Mouse (Mus musculus) lung, embryonic 16.5 days (tissue): Measurements from ENCODE around the gene Aifm2. TPM values are rescaled to one million over a fixed set of nuclear protein-coding genes. Genes with fewer than 3 reads are reported as not detected.

Experiments
- ATAC-seq: fragments of 200-750 bp; cut with Nextera tagmentation; 2 replicates; pipeline ENCODE4 v1.8.0; 2017; ENCODE audit warnings: low read depth, mild to moderate bottlenecking, moderate library complexity
- H3K27ac ChIP-seq: fragments of 300-500 bp; sonication (generic); 2 replicates; pipeline ENCODE4 v1.5.1; 2014; ENCODE audit warnings: mild to moderate bottlenecking, control low read depth, low read length
- H3K27me3 ChIP-seq: fragments of 300-500 bp; sonication (generic); 2 replicates; pipeline ENCODE4 v1.6.1; 2014; ENCODE audit warnings: low read depth, low read length, mixed read lengths; ENCODE audit not compliant: control insufficient read depth, insufficient read depth
- H3K36me3 ChIP-seq: fragments of 300-500 bp; sonication (generic); 2 replicates; pipeline ENCODE4 v1.6.1; 2014; ENCODE audit warnings: low read length; ENCODE audit not compliant: control insufficient read depth, insufficient read depth
- H3K4me1 ChIP-seq: fragments of 300-500 bp; sonication (generic); replicated peaks from 2 replicates; pipeline ENCODE4 v1.6.1; 2014; ENCODE audit warnings: low read length, mixed read lengths; ENCODE audit not compliant: control insufficient read depth, insufficient read depth
- H3K4me2 ChIP-seq: fragments of 300-500 bp; sonication (generic); 2 replicates; pipeline ENCODE4 v1.6.1; 2014; ENCODE audit warnings: low read depth, low read length, control low read depth
- H3K4me3 ChIP-seq: fragments of 300-500 bp; sonication (generic); 2 replicates; pipeline ENCODE4 v1.5.1; 2014; ENCODE audit warnings: mild to moderate bottlenecking, low read length, control low read depth
- H3K9ac ChIP-seq: fragments of 300-500 bp; sonication (generic); 2 replicates; pipeline ENCODE4 v1.6.1; 2014; ENCODE audit warnings: low read length, control low read depth
- H3K9me3 ChIP-seq: fragments of 300-500 bp; sonication (generic); 2 replicates; pipeline ENCODE4 v1.6.1; 2016; ENCODE audit warnings: low read length; ENCODE audit not compliant: control insufficient read depth
- WGBS: fragments of 180-500 bp; shearing (Covaris S2); extraction: QIAGEN DNeasy Blood & Tissue Kit; methylation state at CpG from one replicate; pipeline ENCODE4 v1.1.7; 2014; 5-methylcytosine and 5-hydroxymethylcytosine counted together
- polyA plus RNA-seq: library from polyadenylated mRNA; unstranded; fragments of >200 nt; fragmentation: Nextera tagmentation; extraction: Ambion mirVana; gene quantifications from 2 replicates; pipeline ENCODE4 v1.2.1, GENCODE M21; 2015

Aifm2 gene
- polyA plus RNA-seq, 1 experiment from 2014 or later, result 16.9 TPM

DNA sequence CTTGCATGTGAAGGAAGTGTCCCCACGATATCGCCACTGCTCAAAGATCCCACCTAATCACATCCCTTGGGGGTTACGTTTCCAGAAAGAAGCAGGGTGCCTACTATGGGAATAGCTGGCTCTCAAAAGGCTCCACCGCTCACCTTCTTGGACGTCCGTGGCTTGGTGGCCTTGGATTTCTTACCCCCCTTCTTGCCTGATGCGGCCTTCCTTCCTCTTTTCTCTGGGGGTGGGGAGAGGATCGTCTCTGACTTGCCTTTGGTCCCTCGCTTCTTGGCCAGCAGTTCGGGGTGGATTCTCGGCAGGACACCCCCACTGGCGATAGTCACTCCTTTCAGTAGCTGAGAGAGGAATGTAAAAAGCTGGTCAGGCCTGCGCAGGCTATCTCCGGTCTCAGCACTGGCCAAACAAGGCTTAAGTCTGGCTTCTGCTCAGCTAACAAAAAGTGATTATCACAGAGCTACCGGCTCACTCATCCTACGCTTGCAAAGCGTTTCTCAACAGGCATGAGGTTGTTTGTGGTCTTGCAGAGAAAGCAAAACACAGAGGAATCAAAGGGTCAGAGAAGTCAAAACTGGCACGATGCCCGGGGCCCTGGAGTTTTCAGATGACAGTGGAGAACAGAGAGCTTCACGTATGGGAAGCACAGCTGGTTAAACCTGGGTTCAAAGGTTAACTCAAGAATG lies 36.6 kb downstream of the Aifm2 start:
- Histone ChIP-seq H3K4me1 (no peaks in the 10 kb centered on the region), H3K27ac (no peak overlapping the region), H3K9me3 (no peaks in the 10 kb centered on the region), H3K4me3 (no peak overlapping the region), H3K27me3 (no peaks in the 10 kb centered on the region), H3K36me3 (peaks cover 24% of the 10 kb centered on the region), H3K4me2 (no peak overlapping the region), H3K9ac (no peak overlapping the region)
- peak; percentile 48; the same call in 1 of the 2 replicates for ATAC-seq
- 69% methylated on average over 20 of the region's 20 CpGs for WGBS

DNA sequence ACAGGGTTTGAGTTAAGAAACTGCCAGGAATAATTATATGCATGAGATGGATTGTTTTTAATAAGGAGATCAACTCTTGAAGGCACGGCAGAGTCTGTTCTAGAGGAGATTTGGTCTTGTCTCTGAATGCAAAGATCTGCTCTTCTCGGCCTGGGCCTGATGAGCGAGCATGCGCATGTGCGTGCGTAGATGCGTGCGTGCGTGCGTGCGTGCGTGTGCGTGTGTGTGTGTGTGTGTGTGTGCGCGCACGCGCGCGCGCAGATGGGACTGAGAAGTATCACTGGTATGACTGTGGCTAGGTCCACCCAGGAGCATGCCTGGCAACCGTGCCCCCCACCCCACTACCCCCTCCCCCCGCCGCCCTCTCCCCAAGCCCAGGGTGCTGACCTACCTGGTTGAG lies 38.0 kb downstream of the Aifm2 start:
- no peak overlapping the region for H3K4me2 ChIP-seq
- peaks cover 20% of the 10 kb centered on the region for H3K36me3 ChIP-seq
- ATAC-seq, result no peak
- 94% methylated on average over 23 of the region's 23 CpGs for WGBS
- H3K27me3 ChIP-seq, result no peaks in the 10 kb centered on the region
- H3K4me3 ChIP-seq, result no peak overlapping the region
- H3K9me3 ChIP-seq, result no peaks in the 10 kb centered on the region
- peaks cover 8% of the 10 kb centered on the region; the same call in 1 of the 2 replicates for H3K4me1 ChIP-seq
- no peak overlapping the region for H3K9ac ChIP-seq
- H3K27ac ChIP-seq, result no peak overlapping the region

DNA sequence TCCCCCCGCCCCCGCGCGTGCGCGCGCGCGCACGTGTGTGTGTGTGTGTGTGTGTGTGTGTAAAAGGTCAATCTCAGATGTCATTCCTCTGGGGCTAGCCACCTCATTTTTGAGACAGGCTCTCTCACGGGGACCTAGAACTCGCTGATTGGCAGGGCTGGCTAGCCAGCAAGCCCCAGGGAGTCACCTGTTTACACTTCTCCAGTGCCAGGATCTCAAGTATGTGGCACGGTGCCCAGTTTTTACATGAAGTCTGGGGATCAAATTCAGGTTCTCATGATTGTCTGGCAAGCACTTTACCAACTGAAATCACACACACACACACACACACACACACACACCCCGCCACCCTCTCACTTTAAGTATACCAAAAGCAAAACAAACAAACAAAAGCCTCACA lies 42.0 kb downstream of the Aifm2 start:
- Histone ChIP-seq H3K4me3 (no peak overlapping the region), H3K4me1 (peaks cover 13% of the 10 kb centered on the region), H3K27me3 (no peaks in the 10 kb centered on the region), H3K27ac (no peak overlapping the region), H3K4me2 (no peak overlapping the region), H3K9me3 (no peaks in the 10 kb centered on the region), H3K36me3 (peaks cover 6% of the 10 kb centered on the region; the same call in 1 of the 2 replicates), H3K9ac (no peak overlapping the region)
- WGBS, result 76% methylated on average over 14 of the region's 14 CpGs
- peak; percentile 78 for ATAC-seq

DNA sequence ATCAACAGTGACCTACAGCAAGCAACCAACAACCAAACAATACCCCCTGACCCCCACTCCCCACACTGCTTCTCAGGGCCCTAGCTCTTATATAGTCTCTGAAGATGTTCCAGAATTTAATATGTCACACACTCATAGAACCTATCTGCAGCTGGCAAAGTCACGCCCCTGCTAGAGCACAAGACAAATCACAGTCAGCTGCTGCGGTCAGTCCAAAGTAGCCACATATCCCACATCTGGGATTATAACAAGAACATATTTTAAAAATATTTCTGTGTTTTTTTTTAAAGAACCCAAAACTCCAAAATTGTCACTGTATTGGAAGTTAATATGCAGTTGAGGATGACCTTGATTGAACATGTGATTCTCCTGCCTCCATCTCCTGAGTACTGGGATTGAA lies 43.8 kb downstream of the Aifm2 start:
- Histone ChIP-seq H3K27ac (no peak overlapping the region), H3K4me3 (no peak overlapping the region), H3K4me1 (peaks cover 13% of the 10 kb centered on the region), H3K9ac (no peak overlapping the region), H3K36me3 (peaks cover 4% of the 10 kb centered on the region; the same call in 1 of the 2 replicates), H3K27me3 (no peaks in the 10 kb centered on the region), H3K4me2 (no peak overlapping the region), H3K9me3 (no peaks in the 10 kb centered on the region)
- WGBS, result 80% methylated on average over 2 of the region's 2 CpGs
- ATAC-seq, result no peak

DNA sequence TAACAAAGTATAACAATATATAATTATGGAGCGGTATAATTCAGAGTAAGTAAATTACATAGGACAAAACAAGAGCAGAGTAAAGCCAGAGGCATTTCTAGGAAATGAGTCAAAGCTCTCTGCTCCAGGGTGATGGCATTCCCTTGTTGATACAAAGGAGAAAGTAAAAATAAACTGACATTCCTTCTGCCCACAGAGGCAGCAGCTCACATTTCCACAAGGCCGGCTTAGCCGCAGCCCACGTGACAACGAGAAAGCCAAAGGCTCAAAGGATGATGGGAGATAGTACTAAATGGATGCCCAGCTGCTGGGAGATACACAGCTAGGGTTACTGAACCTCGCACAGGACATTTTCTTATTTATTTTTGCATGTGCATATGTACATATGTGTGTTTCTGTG lies 44.8 kb downstream of the Aifm2 start:
- WGBS, result 27% methylated on average over 6 of the region's 6 CpGs
- peaks cover 14% of the 10 kb centered on the region for H3K4me1 ChIP-seq

DNA sequence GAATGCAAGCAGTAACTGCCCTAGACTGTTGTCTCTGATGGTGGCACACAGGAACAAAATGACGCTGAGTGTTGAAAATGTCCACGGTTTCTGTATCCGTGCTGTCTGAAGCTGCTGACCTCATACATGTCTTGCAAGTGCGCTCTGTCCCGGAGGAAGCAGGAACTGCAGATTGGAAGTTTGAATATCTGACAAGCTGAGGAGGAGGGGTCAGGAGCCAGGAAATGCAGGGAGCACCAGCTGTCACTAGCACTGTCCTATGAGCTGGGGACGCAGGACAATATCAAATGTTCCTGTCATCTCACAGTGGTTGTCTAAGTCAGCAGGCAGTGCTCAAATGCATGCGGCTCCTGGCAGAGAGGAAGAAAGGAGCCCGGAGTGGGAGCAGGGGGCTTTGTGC lies 49.6 kb downstream of the Aifm2 start:
- H3K9me3 ChIP-seq, result no peaks in the 10 kb centered on the region
- H3K4me3 ChIP-seq, result no peak overlapping the region
- 0 out of 2 replicates have a peak, but pooled peaks have one; percentile 20 for ATAC-seq
- H3K27me3 ChIP-seq, result no peaks in the 10 kb centered on the region
- H3K36me3 ChIP-seq, result no peaks in the 10 kb centered on the region
- no peak overlapping the region for H3K27ac ChIP-seq
- H3K9ac ChIP-seq, result no peak overlapping the region
- H3K4me1 ChIP-seq, result peaks cover 9% of the 10 kb centered on the region; the same call in 1 of the 2 replicates
- H3K4me2 ChIP-seq, result no peak overlapping the region
- WGBS, result 54% methylated on average over 8 of the region's 8 CpGs

More for the DNA sequence above, 44.8 kb downstream of the Aifm2 start:
- peak; percentile 61 for ATAC-seq
- no peak overlapping the region for H3K27ac ChIP-seq
- H3K4me3 ChIP-seq, result no peak overlapping the region
- H3K9me3 ChIP-seq, result no peaks in the 10 kb centered on the region
- H3K27me3 ChIP-seq, result no peaks in the 10 kb centered on the region
- H3K4me2 ChIP-seq, result no peak overlapping the region
- no peak overlapping the region for H3K9ac ChIP-seq
- H3K36me3 ChIP-seq, result peaks cover 2% of the 10 kb centered on the region; the same call in 1 of the 2 replicates

DNA sequence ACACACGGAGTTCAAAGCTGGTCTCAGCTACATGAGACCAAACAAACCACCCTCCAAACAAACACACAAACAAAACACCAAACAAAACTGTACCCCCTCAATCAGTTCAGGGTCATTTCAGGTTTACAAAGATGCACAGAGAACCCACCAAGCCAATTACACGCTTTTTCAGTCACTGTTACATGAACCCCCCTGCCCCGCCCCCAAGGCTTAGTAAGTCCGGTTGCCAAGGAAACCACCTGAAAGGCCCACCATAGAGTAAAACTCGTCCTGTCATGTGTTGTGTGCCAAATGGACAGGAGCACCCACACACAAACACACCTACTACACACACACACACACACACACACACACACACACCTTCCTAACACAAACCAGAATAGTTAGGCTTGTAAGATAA lies 50.5 kb downstream of the Aifm2 start:
- H3K4me1 ChIP-seq, result peaks cover 7% of the 10 kb centered on the region; the same call in 1 of the 2 replicates
- no peaks in the 10 kb centered on the region for H3K36me3 ChIP-seq
- H3K27ac ChIP-seq, result no peak overlapping the region
- H3K4me3 ChIP-seq, result no peak overlapping the region
- H3K9ac ChIP-seq, result no peak overlapping the region
- 58% methylated on average over 5 of the region's 5 CpGs for WGBS
- H3K4me2 ChIP-seq, result no peak overlapping the region
- ATAC-seq, result no peak
- H3K27me3 ChIP-seq, result no peaks in the 10 kb centered on the region
- H3K9me3 ChIP-seq, result no peaks in the 10 kb centered on the region

DNA sequence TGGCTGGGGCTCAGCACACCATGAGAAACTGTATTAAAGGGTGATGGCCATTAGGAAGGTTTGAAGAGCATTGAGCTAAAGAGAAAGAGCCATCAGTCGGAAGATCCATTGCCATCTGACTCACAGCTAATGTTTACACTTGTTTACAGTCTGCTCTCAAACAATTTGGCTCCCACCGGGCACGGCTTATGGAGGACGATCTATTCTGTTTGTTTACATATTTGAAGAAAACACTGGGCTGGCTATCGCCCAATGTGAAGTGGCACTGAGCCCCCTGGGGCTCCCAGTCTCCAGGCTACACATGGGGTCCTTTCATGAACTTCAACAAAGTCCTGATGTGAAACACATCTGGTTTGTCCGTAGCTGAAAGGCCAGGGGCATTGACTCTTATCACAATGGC lies 51.7 kb downstream of the Aifm2 start:
- Histone ChIP-seq H3K27me3 (no peaks in the 10 kb centered on the region), H3K36me3 (no peaks in the 10 kb centered on the region), H3K4me3 (no peak overlapping the region), H3K4me1 (peaks cover 7% of the 10 kb centered on the region; the same call in 1 of the 2 replicates), H3K4me2 (0 out of 2 replicates have a peak overlapping the region, but pooled peaks have one; percentile 9), H3K27ac (no peak overlapping the region; the same call in 1 of the 2 replicates), H3K9me3 (no peaks in the 10 kb centered on the region), H3K9ac (no peak overlapping the region)
- WGBS, result 24% methylated on average over 6 of the region's 6 CpGs
- ATAC-seq, result 0 out of 2 replicates have a peak, but pooled peaks have one; percentile 19

DNA sequence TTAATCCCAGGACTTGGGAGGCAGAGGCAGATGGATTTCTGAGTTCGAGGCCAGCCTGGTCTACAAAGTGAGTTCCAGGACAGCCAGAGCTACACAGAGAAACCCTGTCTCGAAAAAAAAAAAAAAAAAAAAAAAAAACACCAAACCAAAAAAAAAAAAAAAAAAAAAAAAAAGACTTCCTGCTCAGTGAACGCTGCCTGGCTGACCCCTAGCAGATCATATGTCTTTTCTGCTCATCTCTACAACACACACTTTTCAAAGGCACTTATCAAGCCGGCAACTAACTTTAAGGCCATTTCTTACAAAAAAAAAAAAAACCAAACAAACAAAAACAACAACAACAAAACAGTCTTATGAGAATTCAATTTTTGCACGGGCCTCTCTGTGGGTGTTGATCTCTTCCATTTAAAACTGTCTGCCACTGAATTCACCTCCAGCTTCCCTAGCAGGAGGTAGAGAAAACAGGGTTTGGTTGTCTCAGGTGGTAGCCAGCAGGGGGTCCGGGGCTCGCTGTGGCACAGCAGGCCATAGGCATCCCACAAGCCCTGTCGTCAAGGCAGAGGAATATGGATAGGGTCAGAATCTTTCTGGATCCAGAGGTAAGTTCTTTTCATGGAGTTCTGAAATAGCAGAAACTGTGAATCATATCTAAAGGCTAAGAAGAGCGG lies 66.5 kb downstream of the Aifm2 start:
- Histone ChIP-seq H3K36me3 (no peaks in the 10 kb centered on the region), H3K4me3 (peak overlapping the region; percentile 74; the same call in 1 of the 2 replicates), H3K9me3 (no peaks in the 10 kb centered on the region), H3K4me1 (peaks cover 16% of the 10 kb centered on the region), H3K27me3 (no peaks in the 10 kb centered on the region), H3K4me2 (peak overlapping the region; percentile 81), H3K27ac (no peak overlapping the region), H3K9ac (peak overlapping the region; percentile 94; the same call in 1 of the 2 replicates)
- WGBS, result 21% methylated on average over 8 of the region's 9 CpGs
- ATAC-seq, result no peak
